Mouse (Mus musculus) liver, adult 2 months (tissue): ENCODE results near the gene Cryzl1.

Experiments used
- CTCF ChIP-seq: fragments of 200-500 bp; IDR thresholded peaks from 2 replicates; pipeline ENCODE4 v1.5.1; 2011; ENCODE audit warnings: low read depth, low read length, control low read depth
- POLR2A ChIP-seq: fragments of 200-500 bp; IDR thresholded peaks from 2 replicates; pipeline ENCODE4 v1.6.1; 2011; ENCODE audit warnings: low read length, control low read depth; ENCODE audit not compliant: insufficient read depth; ENCODE audit errors: extremely low read depth

- TF ChIP-seq CTCF = no peak
- TF ChIP-seq POLR2A = no peak
These were observed 32.4 kb upstream of the Cryzl1 start for GRCm38 (mm10) chr16:91761202-91761601.
